Mouse (Mus musculus) B cell, adult (primary cell): Measurements from ENCODE around the gene Rasgef1a. TPM values are rescaled to one million over a fixed set of nuclear protein-coding genes. Genes with fewer than 3 reads are reported as not detected.

Experiments
- total RNA-seq: library from RNA; stranded (reverse); gene quantifications from 4 replicates; pipeline ENCODE4 v1.2.4, GENCODE M21; 2023; ENCODE audit not compliant: inconsistent age

Rasgef1a gene
- 0.36 to 0.64 TPM (median 0.51 TPM) in 3 of 4 replicates, not detected in the other for total RNA-seq

DNA sequence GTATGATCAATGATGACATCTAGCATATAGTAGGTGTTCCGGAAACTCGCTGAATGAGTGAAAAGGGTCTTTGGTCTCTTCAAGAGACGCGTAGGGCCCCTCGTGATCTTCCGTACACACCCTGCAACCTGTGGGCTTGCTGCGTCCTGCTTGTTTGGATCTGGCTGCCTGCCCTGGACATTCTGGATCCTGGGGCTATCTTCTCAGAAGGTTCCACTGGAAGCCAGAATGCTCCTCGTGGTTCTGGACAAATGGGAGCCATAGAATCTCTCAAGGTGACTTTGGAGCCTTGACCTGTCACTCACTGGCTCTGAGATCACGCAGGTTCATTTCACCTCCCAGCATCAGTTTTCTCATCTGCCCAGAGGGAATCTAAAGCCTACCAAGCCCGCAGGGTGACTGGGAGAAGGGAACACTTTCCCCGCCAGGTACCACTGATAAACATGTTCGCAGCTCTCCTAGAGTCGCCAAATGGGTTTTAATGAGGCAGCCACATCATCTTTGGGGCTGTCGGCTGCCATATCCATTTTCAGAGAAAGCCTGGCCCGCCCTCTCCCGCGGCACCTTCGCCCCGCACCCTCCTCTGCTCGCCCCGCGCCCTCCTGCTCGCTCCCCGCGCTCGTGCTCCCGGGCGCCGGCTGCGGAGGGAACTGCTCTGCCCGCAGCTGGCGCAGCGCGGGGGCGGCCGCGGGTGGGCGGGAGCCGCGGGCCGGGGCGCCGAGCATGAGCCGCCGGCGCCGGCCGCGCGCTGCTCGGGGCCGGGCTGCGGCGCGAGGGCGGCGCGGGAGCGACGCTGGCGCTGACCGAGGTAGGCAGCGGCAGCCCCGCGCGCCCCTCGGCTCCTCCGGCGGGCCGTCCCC, at the start of gene Rasgef1a:
Gene Rasgef1a, plus strand, starts transcription at position 683 of the 860 bp plus-strand sequence.

DNA sequence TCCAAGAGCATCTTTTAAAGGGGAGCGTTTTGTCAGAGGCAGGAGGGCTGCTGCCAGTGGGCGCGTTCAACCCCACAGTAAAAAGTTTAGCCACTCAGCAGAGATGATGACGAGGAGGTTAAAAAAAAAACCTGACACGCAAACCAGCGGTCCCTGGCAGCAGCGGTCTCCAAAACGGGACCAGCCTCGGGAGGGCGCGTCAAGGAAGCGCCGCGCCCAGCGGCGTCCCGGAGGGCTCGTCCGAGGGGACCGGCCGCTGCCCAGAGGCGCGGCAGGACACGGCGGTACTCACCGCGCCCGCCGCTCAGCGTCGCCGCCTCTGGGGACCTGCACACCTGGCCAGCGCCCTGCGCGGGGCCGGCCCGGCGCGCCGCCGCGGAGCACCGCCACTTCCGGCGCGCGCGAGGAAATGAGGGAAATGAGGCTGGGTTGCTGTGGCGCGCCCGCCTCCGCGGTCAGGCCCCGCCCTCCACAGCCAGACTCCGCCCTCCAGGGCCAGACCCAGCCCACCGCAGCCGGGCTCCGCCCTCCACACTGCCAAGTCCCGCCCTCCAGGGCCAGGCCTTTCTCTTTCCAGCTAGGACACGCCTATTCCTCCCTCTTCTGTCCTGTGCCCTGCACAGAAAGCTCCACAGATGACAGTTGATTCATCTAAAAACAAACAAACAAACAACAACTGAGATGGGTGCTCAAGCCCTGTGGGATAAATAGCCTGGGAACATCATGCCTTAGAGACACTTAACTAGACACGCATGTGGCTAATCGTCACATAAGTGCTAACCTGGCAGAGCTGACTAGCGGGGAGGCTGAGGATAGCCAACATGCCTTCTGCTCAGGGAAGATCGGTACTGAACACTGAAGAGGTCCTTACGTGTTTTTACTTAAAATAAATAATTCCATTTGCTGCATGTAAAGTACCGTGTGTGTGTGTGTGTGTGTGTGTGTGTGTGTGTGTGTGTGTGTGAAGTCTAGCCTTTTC, 127.8 kb downstream of the Rasgef1a start, which contains the start of gene Csgalnact2:
Gene Csgalnact2, minus strand, starts transcription at position 410 of the 979 bp plus-strand sequence.

Other genes starting within 250 kb of the Rasgef1a start
- 9.6 to 14.5 TPM (median 11.3 TPM) in 4 replicates for gene Zfp637, start 170.3 kb upstream of the Rasgef1a start, total RNA-seq
- gene Zfp239, start 149.3 kb upstream of the Rasgef1a start, total RNA-seq, result 2.1 to 6.5 TPM (median 3.1 TPM) in 4 replicates
- 712 to 875 TPM (median 771 TPM) in 4 replicates for gene Hnrnpf, start 111.1 kb upstream of the Rasgef1a start, total RNA-seq
- gene Fxyd4, start 73.7 kb upstream of the Rasgef1a start, total RNA-seq, result 0.87 to 2.0 TPM (median 1.8 TPM) in 3 of 4 replicates, not detected in the other
- 19.4 to 23.2 TPM (median 19.9 TPM) in 4 replicates for gene Csgalnact2, start 127.7 kb downstream of the Rasgef1a start, total RNA-seq
- gene Ret, start 186.3 kb downstream of the Rasgef1a start, total RNA-seq, result 0.10 to 0.26 TPM (median 0.12 TPM) in 3 of 4 replicates, not detected in the other